Mouse (Mus musculus): ENCODE results near the gene Opcml. TPM values are rescaled to one million over a fixed set of nuclear protein-coding genes. Genes with fewer than 3 reads are reported as not detected.

The Opcml gene
- polyA plus RNA-seq, 1 experiment, result not detected

DNA sequence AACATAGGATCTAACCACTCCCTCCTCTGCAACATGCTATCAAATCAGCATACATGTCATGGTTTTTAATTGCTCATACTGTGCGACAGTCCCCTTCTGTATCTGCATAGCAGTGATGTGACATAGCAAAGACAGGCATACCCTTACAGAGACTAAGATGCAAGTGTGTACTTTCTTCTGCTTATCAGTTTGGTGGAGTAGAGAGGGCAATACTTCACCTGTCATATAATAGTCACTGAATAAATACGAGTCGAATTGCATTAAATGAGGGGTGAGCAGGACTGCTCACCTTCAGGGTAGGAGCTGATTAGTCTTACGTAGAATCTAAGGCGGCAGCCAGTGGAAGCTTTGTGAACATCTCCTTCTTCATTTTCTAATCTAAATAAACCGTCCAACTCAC, 1146.6 kb downstream of the Opcml start:
- no peaks in the 10 kb centered on the region for H3K4me1 ChIP-seq (ENCODE audit: control insufficient read depth, insufficient read depth, low read length)
- no peak overlapping the region for H3K27ac ChIP-seq (ENCODE audit: insufficient read depth, low read depth, low read length)
- TF ChIP-seq CTCF (IDR thresholded peaks at IDR 0.05; ENCODE audit: low read depth, low read length) (no peak), POLR2A (IDR thresholded peaks at IDR 0.05; ENCODE audit: borderline replicate concordance, low read depth, low read length) (no peak)
- no peak overlapping the region for H3K4me3 ChIP-seq (ENCODE audit: insufficient read depth, low read length)

- TF ChIP-seq POLR2A (IDR thresholded peaks at IDR 0.05; ENCODE audit: borderline replicate concordance, low read depth, low read length), result no peak
- no peak for TF ChIP-seq CTCF (IDR thresholded peaks at IDR 0.05; ENCODE audit: low read depth, low read length)
- H3K27ac ChIP-seq (ENCODE audit: insufficient read depth, low read depth, low read length), result no peak overlapping the region
- H3K4me1 ChIP-seq (ENCODE audit: control insufficient read depth, insufficient read depth, low read length), result no peaks in the 10 kb centered on the region
These were observed 1147.4 kb downstream of the Opcml start for GRCm38 (mm10) chr9:28937980-28938379.

DNA sequence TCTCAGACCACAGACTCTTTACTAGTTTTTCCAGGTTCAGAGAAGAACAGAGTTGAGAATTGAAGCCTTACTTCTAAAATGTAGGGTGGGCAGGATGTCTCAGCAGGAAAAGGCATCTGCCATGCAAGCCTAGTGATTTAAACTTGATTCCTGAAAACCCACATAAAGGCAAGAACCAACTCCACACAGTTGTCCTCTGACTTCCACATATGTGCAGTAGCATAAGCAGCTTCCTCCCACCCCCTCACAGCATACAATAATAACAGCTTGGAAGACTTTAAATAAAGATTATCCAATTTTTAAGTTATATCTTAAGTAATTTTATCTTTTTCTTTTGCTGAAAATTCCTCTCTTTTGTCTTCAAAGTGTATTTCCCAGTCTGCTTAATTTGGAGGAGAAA, 1150.3 kb downstream of the Opcml start:
- TF ChIP-seq CTCF (IDR thresholded peaks at IDR 0.05; ENCODE audit: low read depth, low read length), result no peak
- no peak for TF ChIP-seq POLR2A (IDR thresholded peaks at IDR 0.05; ENCODE audit: borderline replicate concordance, low read depth, low read length)
- no peaks in the 10 kb centered on the region for H3K4me1 ChIP-seq (ENCODE audit: control insufficient read depth, insufficient read depth, low read length)
- no peak overlapping the region for H3K27ac ChIP-seq (ENCODE audit: insufficient read depth, low read depth, low read length)
- H3K4me3 ChIP-seq (ENCODE audit: insufficient read depth, low read length), result no peak overlapping the region

More at GRCm38 (mm10) chr9:28937980-28938379, 1147.4 kb downstream of the Opcml start:
- H3K4me3 ChIP-seq (ENCODE audit: insufficient read depth, low read length), result no peak overlapping the region

DNA sequence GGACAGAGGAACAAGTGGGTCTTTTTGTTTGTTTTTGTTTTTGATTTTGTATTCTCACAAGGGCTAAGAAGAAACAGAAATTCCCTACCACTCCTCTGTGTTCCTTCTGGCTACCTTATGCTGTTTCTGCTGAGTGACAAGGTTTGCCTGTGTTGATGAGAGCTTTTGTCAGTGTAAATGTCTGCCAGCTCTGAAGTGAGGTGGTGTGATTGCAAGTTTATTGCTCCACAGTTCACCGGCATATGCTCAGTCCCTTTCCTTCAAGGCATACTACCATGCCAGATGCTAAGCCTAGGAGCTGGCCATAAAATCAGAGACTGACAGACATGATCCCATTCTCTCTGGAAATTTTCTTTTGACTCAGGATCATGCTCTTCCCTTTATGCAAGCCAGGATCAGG, 1178.9 kb downstream of the Opcml start:
- Histone ChIP-seq H3K4me3 (ENCODE audit: insufficient read depth, low read length) (no peak overlapping the region), H3K4me1 (ENCODE audit: control insufficient read depth, insufficient read depth, low read length) (no peaks in the 10 kb centered on the region), H3K27ac (ENCODE audit: insufficient read depth, low read depth, low read length) (no peak overlapping the region)
- TF ChIP-seq CTCF (IDR thresholded peaks at IDR 0.05; ENCODE audit: low read depth, low read length) (no peak), POLR2A (IDR thresholded peaks at IDR 0.05; ENCODE audit: borderline replicate concordance, low read depth, low read length) (no peak)

All from bone marrow macrophage, adult 2 months (primary cell).